Mouse (Mus musculus) stomach, embryonic 16.5 days (tissue): Measurements from ENCODE around the gene Phf21b. TPM values are rescaled to one million over a fixed set of nuclear protein-coding genes. Genes with fewer than 3 reads are reported as not detected.

Experiments used
- ATAC-seq: fragments of 200-750 bp; cut with Nextera tagmentation; 2 replicates; pipeline ENCODE4 v1.8.0; 2017; ENCODE audit warnings: moderate number of reproducible peaks, moderate TSS enrichment; ENCODE audit not compliant: insufficient read depth, low FRiP score
- H3K27ac ChIP-seq: fragments of 300-500 bp; sonication (generic); 2 replicates; pipeline ENCODE4 v1.5.1; 2014; ENCODE audit warnings: low read length
- H3K27me3 ChIP-seq: fragments of 300-500 bp; sonication (generic); 2 replicates; pipeline ENCODE4 v1.6.1; 2014; ENCODE audit warnings: low read length, control low read depth, mixed read lengths; ENCODE audit not compliant: control insufficient read depth, insufficient read depth
- H3K36me3 ChIP-seq: fragments of 300-500 bp; sonication (generic); 2 replicates; pipeline ENCODE4 v1.6.1; 2014; ENCODE audit warnings: low read length; ENCODE audit not compliant: control insufficient read depth, insufficient read depth
- H3K4me1 ChIP-seq: fragments of 300-500 bp; sonication (generic); 2 replicates; pipeline ENCODE4 v1.6.1; 2014; ENCODE audit warnings: low read length, control low read depth, mixed read lengths; ENCODE audit not compliant: control insufficient read depth, insufficient read depth
- H3K4me2 ChIP-seq: fragments of 300-500 bp; sonication (generic); 2 replicates; pipeline ENCODE4 v1.6.1; 2014; ENCODE audit warnings: low read depth, low read length, mixed read lengths
- H3K4me3 ChIP-seq: fragments of 300-500 bp; sonication (generic); replicated peaks from 2 replicates; pipeline ENCODE4 v1.5.1; 2014; ENCODE audit warnings: mild to moderate bottlenecking, low read length
- H3K9ac ChIP-seq: fragments of 300-500 bp; sonication (generic); 2 replicates; pipeline ENCODE4 v1.6.1; 2014; ENCODE audit warnings: low read length
- H3K9me3 ChIP-seq: fragments of 300-500 bp; sonication (generic); replicated peaks from 2 replicates; pipeline ENCODE4 v1.6.1; 2016; ENCODE audit warnings: low read length, control low read depth; ENCODE audit not compliant: control insufficient read depth
- WGBS: fragments of 180-500 bp; shearing (Covaris S2); extraction: QIAGEN DNeasy Blood & Tissue Kit; methylation state at CpG from one replicate; pipeline ENCODE4 v1.1.7; 2014; 5-methylcytosine and 5-hydroxymethylcytosine counted together
- polyA plus RNA-seq: library from polyadenylated mRNA; unstranded; fragments of >200 nt; fragmentation: Nextera tagmentation; extraction: Ambion mirVana; gene quantifications from 2 replicates; pipeline ENCODE4 v1.2.1, GENCODE M21; 2015

Phf21b gene
- polyA plus RNA-seq, 1 experiment from 2014 or later = 0.34 TPM

GRCm38 (mm10) chr15:84809275-84809952 lies 46.4 kb downstream of the Phf21b start:
- ATAC-seq = no peak
- no peaks in the 10 kb centered on the region for H3K36me3 ChIP-seq
- H3K9me3 ChIP-seq = no peaks in the 10 kb centered on the region
- H3K27ac ChIP-seq = no peak overlapping the region
- 50% methylated on average over 21 of the region's 21 CpGs for WGBS
- H3K4me2 ChIP-seq = no peak overlapping the region
- H3K4me1 ChIP-seq = no peaks in the 10 kb centered on the region
- H3K4me3 ChIP-seq = no peak overlapping the region
- no peaks in the 10 kb centered on the region for H3K27me3 ChIP-seq
- no peak overlapping the region for H3K9ac ChIP-seq

GRCm38 (mm10) chr15:84803685-84804084 lies 52.2 kb downstream of the Phf21b start:
- Histone ChIP-seq H3K36me3 (no peaks in the 10 kb centered on the region), H3K27me3 (no peaks in the 10 kb centered on the region), H3K27ac (no peak overlapping the region), H3K9me3 (no peaks in the 10 kb centered on the region), H3K4me3 (no peak overlapping the region), H3K4me1 (no peaks in the 10 kb centered on the region), H3K9ac (no peak overlapping the region), H3K4me2 (no peak overlapping the region)
- 49% methylated on average over 3 of the region's 3 CpGs for WGBS
- ATAC-seq = no peak

- no peaks in the 10 kb centered on the region for H3K27me3 ChIP-seq
- H3K4me2 ChIP-seq = no peak overlapping the region
- no peaks in the 10 kb centered on the region for H3K4me1 ChIP-seq
- no peak for ATAC-seq
- no peaks in the 10 kb centered on the region for H3K9me3 ChIP-seq
- H3K4me3 ChIP-seq = no peak overlapping the region
- 81% methylated on average over 5 of the region's 5 CpGs for WGBS
- no peak overlapping the region for H3K27ac ChIP-seq
- H3K9ac ChIP-seq = no peak overlapping the region
- no peaks in the 10 kb centered on the region for H3K36me3 ChIP-seq
Observed at GRCm38 (mm10) chr15:84800132-84800531, 55.7 kb downstream of the Phf21b start.

GRCm38 (mm10) chr15:84793649-84794048 lies 62.2 kb downstream of the Phf21b start:
- Histone ChIP-seq H3K27ac (no peak overlapping the region), H3K4me1 (no peaks in the 10 kb centered on the region; the same call in 1 of the 2 replicates), H3K27me3 (no peaks in the 10 kb centered on the region), H3K36me3 (no peaks in the 10 kb centered on the region), H3K9me3 (no peaks in the 10 kb centered on the region), H3K9ac (no peak overlapping the region), H3K4me3 (no peak overlapping the region), H3K4me2 (no peak overlapping the region)
- no peak for ATAC-seq
- 77% methylated on average over 5 of the region's 5 CpGs for WGBS

- 82% methylated on average over 10 of the region's 10 CpGs for WGBS
- Histone ChIP-seq H3K27me3 (no peaks in the 10 kb centered on the region), H3K9ac (no peak overlapping the region), H3K4me2 (no peak overlapping the region), H3K27ac (no peak overlapping the region), H3K9me3 (no peaks in the 10 kb centered on the region), H3K36me3 (no peaks in the 10 kb centered on the region), H3K4me1 (no peaks in the 10 kb centered on the region; the same call in 1 of the 2 replicates), H3K4me3 (no peak overlapping the region)
- no peak for ATAC-seq
Observed at GRCm38 (mm10) chr15:84787161-84787560, 68.7 kb downstream of the Phf21b start.

GRCm38 (mm10) chr15:84784812-84785211 lies 71.0 kb downstream of the Phf21b start:
- Histone ChIP-seq H3K4me2 (no peak overlapping the region), H3K4me3 (no peak overlapping the region), H3K36me3 (no peaks in the 10 kb centered on the region), H3K9me3 (no peaks in the 10 kb centered on the region), H3K27ac (no peak overlapping the region), H3K9ac (no peak overlapping the region), H3K4me1 (no peaks in the 10 kb centered on the region), H3K27me3 (no peaks in the 10 kb centered on the region)
- no peak for ATAC-seq
- WGBS = 95% methylated on average over 16 of the region's 16 CpGs

GRCm38 (mm10) chr15:84778587-84778986 lies 77.3 kb downstream of the Phf21b start:
- no peak for ATAC-seq
- Histone ChIP-seq H3K36me3 (no peaks in the 10 kb centered on the region), H3K9ac (no peak overlapping the region), H3K27ac (no peak overlapping the region), H3K27me3 (no peaks in the 10 kb centered on the region), H3K4me1 (no peaks in the 10 kb centered on the region), H3K9me3 (no peaks in the 10 kb centered on the region), H3K4me2 (no peak overlapping the region), H3K4me3 (no peak overlapping the region)
- WGBS = 58% methylated on average over 5 of the region's 5 CpGs

- Histone ChIP-seq H3K9ac (no peak overlapping the region), H3K27me3 (no peaks in the 10 kb centered on the region), H3K9me3 (no peaks in the 10 kb centered on the region), H3K4me1 (no peaks in the 10 kb centered on the region), H3K27ac (no peak overlapping the region), H3K4me2 (no peak overlapping the region), H3K4me3 (no peak overlapping the region), H3K36me3 (no peaks in the 10 kb centered on the region)
- ATAC-seq = no peak
- WGBS = 62% methylated on average over 20 of the region's 20 CpGs
Observed at GRCm38 (mm10) chr15:84775421-84776174, 80.3 kb downstream of the Phf21b start.
